8 mouse cellular contexts compared by ENCODE assay signal in the genomic region with DNA sequence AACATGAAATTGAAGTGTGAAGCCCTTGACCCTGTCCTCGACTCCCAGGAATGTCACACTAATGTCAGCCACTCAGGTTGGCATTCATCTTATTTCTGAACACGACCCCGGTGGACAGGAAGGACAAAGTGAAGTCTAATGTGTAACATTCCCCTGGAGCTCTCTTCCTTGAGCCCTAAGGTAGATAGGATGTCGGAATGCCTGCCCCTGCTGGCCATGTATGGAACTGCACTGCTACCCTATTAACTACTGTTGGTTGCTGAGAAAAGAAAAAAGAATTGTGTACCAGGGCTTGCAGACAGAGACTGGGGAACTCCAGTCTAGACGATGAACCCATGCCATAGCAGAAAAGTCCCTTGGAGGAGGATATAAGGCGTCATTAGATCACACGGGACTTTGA.
DNase-seq lines count a peak whose midpoint lies in the region; ATAC-seq and TF ChIP-seq lines count a peak whose summit lies in the region.

No protein-coding gene starts in this region.

- no peak overlapping the region for H3K27ac ChIP-seq in lung, embryonic 14.5 days (ENCODE audit: low read depth)
- no peak overlapping the region for H3K27ac ChIP-seq in limb, embryonic 10.5 days
- no peak overlapping the region for H3K27ac ChIP-seq in stomach, postnatal 0 days (replicated peaks)

- no peak overlapping the region for H3K9ac ChIP-seq in lung, embryonic 14.5 days
- H3K9ac ChIP-seq in stomach, postnatal 0 days (ENCODE audit: low read length), result no peak overlapping the region

- no peak for TF ChIP-seq EP300 in stomach, postnatal 0 days (optimal IDR thresholded peaks at IDR 0.05)

- H3K9me3 ChIP-seq in lung, embryonic 14.5 days (ENCODE audit: low read depth, low read length), result no peaks in the 10 kb centered on the region
- no peaks in the 10 kb centered on the region for H3K9me3 ChIP-seq in limb, embryonic 10.5 days (replicated peaks)
- H3K9me3 ChIP-seq in stomach, postnatal 0 days (ENCODE audit: control insufficient read depth, low read length), result no peaks in the 10 kb centered on the region

- H3K4me1 ChIP-seq in lung, embryonic 14.5 days (ENCODE audit: insufficient read depth), result no peaks in the 10 kb centered on the region
- H3K4me1 ChIP-seq in limb, embryonic 10.5 days, result no peaks in the 10 kb centered on the region
- H3K4me1 ChIP-seq in stomach, postnatal 0 days (replicated peaks; ENCODE audit: control insufficient read depth, insufficient read depth), result no peaks in the 10 kb centered on the region

- no peak for DNase-seq in cerebellum, adult 11-12 months
- DNase-seq in lung, embryonic 14.5 days, result peak; percentile 81
- DNase-seq in lung, adult 18-20 months, result no peak
- peak; percentile 5 for DNase-seq in c-Kit-positive CD71-positive TER-119-negative erythroid progenitor cells, embryonic 14.5 days (ENCODE audit: low read depth)
- peak; percentile 59 for DNase-seq in forelimb bud, embryonic 11.5 days (ENCODE audit: low read depth, low spot score)
- DNase-seq in limb, embryonic 10.5 days (ENCODE audit: low spot score), result peak; percentile 76
- DNase-seq in stomach, postnatal 0 days (ENCODE audit: low spot score), result peak; percentile 48

- 26% methylated on average over 7 of the region's 7 CpGs for WGBS in lung, embryonic 14.5 days
- WGBS in limb, embryonic 10.5 days, result 32% methylated on average over 7 of the region's 7 CpGs
- WGBS in stomach, postnatal 0 days, result 22% methylated on average over 7 of the region's 7 CpGs

- no peak overlapping the region for H3K4me3 ChIP-seq in lung, embryonic 14.5 days (ENCODE audit: low read depth, low read length)
- H3K4me3 ChIP-seq in limb, embryonic 10.5 days, result no peak overlapping the region
- no peak overlapping the region for H3K4me3 ChIP-seq in stomach, postnatal 0 days (ENCODE audit: low read depth, low read length)

- peak; percentile 93 for TF ChIP-seq CTCF in lung, embryonic 14.5 days (IDR thresholded peaks at IDR 0.05; ENCODE audit: low read depth)
- peak; percentile 88 for TF ChIP-seq CTCF in stomach, postnatal 0 days (IDR thresholded peaks at IDR 0.05; ENCODE audit: low read depth)

- H3K27me3 ChIP-seq in lung, embryonic 14.5 days (ENCODE audit: insufficient read depth, low read length), result no peaks in the 10 kb centered on the region
- peaks cover 4% of the 10 kb centered on the region; the same call in 1 of the 2 replicates for H3K27me3 ChIP-seq in limb, embryonic 10.5 days (ENCODE audit: low read depth, poor library complexity, severe bottlenecking)
- no peaks in the 10 kb centered on the region for H3K27me3 ChIP-seq in stomach, postnatal 0 days (ENCODE audit: control insufficient read depth, insufficient read depth, low read length)

- H3K4me2 ChIP-seq in lung, embryonic 14.5 days, result no peak overlapping the region
- H3K4me2 ChIP-seq in stomach, postnatal 0 days (replicated peaks; ENCODE audit: low read depth), result no peak overlapping the region

- H3K36me3 ChIP-seq in lung, embryonic 14.5 days (ENCODE audit: insufficient read depth), result no peaks in the 10 kb centered on the region
- H3K36me3 ChIP-seq in limb, embryonic 10.5 days, result no peaks in the 10 kb centered on the region
- H3K36me3 ChIP-seq in stomach, postnatal 0 days (ENCODE audit: control insufficient read depth, insufficient read depth, low read length), result no peaks in the 10 kb centered on the region

- peak; percentile 51; the same call in 1 of the 2 replicates for ATAC-seq in cerebellum, adult (ENCODE audit: insufficient number of reproducible peaks, low FRiP score, low TSS enrichment)
- ATAC-seq in lung, embryonic 14.5 days (ENCODE audit: insufficient read depth), result no peak
- ATAC-seq in stomach, postnatal 0 days (ENCODE audit: low FRiP score, low TSS enrichment), result no peak

Comparison
In these comparisons a context has a peak if more than half of its experiments do, and no peak if none do; other contexts are left out.
1. DNase-seq: peak in lung, embryonic 14.5 days (single experiment), c-Kit-positive CD71-positive TER-119-negative erythroid progenitor cells, embryonic 14.5 days (single experiment), forelimb bud, embryonic 11.5 days (single experiment), limb, embryonic 10.5 days (single experiment) and stomach, postnatal 0 days (single experiment); none in cerebellum, adult 11-12 months (single experiment) and lung, adult 18-20 months (0 of 2).